Mouse (Mus musculus): ENCODE measurements at regions not wholly inside any gene's neighbourhood (a gene's known extent, or its start where the extent isn't known, plus 50 kb on each side); places are given as distances from the start of the nearest gene placed in this dataset.

DNA sequence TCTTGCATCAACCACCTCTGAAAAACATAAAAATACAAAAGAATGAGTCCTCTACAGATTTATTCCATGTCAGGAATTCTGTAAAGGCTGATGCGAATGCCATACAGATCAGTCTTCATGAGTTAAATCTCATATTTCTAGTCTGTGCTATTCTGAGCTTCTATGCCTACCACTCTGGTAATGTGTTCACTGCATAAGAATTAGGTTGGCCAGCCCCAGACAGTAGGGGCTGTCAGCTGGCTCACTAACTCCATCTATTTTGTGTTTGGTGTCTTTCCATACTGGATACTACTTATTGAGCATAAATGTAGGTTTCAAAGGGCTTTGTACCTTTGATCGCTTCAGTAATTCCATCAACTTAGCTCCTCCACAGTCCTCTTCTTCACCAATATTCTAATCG lies 121.2 kb upstream of the Zwint start:
- DNase-seq (ENCODE audit: low spot score in 2 of 2): peak in 1 of 2 experiments; percentile 3
- intact Hi-C loops (cut with DNase I): no loop called here

DNA sequence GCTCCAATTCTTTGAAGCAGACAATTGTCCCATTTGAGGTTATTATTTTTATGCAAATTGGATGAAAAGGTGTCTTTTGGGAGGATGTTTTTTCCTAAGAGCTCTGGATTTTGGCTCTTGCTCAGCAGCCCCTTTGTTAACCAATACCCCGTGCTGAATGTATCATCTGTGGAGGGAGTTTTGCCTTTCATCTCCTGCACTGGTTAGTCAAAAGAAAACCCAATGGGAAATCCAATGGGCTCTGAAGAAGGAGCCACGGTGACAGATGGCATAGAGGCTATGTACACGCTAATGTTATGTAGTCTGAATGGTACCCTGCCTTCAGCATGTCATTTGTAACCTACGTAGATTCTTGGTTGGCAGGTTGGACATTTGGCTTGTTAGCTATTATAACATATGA lies 120.8 kb upstream of the Zwint start:
- DNase-seq (ENCODE audit: low spot score in 2 of 2): no peak
- intact Hi-C loops (cut with DNase I): no loop called here

DNA sequence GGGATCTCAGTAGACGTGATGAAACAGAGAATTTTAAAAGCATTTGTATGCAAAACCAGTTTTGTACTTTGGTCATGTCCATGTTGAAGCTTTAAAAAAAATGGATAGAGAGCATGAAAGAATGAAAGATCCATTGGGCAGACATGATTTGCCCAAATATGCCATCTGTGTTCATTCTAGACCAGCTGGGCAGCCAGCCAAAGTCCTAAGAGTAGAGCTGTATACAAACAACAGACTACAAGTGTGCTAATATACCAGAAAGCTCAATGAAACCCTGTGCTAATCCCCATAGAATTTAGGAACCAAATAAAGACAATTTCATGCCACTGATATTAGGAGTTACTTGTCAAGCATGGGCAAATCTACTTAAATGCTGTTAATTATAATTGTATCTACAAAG lies 105.1 kb upstream of the Zwint start:
- intact Hi-C loops (cut with DNase I): no loop called here

DNA sequence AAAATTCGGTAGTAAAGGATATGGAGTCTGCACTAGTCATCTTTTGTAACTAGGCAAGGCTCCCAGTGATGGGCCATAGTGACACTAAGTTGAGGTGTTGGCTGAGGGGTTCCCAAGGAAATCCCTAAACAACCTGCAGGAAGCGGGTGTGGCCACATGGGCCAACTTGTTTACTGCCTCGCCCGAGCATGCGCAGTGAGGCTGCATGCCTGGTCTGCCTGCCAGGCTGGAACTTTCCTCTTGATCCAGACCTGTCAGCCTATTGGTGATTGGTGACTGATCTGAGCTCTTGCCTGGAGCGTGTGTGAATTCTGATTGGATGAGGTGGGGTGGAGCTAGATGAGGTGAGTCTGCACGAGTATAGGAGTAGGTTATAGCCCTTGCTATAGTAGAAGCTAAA lies 103.1 kb upstream of the Zwint start:
- DNase-seq (ENCODE audit: low spot score in 2 of 2): no peak

More for the DNA sequence above, 105.1 kb upstream of the Zwint start:
- DNase-seq (ENCODE audit: low spot score in 2 of 2): peak in 1 of 2 experiments; percentile 1

DNA sequence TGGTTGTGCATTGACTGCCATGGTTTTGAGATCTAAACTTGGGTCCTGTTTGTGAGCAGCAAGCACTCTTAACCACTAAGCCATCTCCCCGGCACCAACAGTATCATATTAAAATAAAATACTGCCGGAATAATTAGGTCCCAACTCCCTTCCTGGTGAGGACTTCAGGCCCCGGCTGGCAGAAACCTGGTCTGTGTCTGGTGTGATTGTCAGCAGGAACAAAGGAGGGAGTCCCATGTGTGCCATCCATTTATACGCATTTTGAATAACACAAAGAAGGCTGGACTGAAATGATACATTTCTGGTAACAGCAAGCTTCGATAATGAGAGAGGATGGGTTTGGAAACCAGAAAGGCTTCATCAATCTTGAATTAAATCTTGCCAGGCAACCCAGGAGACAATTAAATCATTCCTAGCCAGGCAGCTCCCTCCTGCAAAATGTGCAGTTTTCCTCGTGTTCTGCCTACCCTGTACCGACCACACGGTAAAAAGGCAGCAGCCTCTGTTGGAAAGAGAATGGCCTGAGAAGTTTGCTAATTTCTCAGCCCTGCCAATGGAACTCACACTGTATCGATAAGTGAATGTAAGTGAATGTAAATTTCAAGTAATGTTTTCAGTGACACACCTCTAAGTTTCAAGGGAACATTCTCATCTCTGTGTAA lies 80.5 kb upstream of the Zwint start:
- no peak for DNase-seq (ENCODE audit: low spot score in 2 of 2)
- intact Hi-C loops (cut with DNase I): no loop called here

More for the DNA sequence above, 103.1 kb upstream of the Zwint start:
- intact Hi-C loops (cut with DNase I): no loop called here

DNA sequence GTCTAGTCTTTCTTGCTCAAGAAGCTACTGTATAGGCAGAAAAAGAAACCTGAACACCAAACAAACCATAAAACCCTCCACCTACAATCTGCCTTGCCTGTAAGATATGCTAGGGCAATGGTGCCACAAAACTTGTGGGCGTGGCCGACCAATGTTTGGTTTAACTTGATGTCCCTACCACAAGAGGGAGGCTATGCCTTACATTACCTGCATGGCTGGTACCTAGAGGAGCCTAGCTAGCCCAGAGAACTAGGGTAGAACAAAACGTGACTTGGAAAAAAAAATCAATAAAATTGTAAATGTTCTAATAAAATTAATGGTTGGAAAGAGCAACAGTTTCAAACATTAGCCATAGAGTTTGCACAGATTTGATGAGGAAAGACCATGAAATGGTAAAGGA lies 76.9 kb upstream of the Zwint start:
- intact Hi-C loops (cut with DNase I): no loop called here

DNA sequence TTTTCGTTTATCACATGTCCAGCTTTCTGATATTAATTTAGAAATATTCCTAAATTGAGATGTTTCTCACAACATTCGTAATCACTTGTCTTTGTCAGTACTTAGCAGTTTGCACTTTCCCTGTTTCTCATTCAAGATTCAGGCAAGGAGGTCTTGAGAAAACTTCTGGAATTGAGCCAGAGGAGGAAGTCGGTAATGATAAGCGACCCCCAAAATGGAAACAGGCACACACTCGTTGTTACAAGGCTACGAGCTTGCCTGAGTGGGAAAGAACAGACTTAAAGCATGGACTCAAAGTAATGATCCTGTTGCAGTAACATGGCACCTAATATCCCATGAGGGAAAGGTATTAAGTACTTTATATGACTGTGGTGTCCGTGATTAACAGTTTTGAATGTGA lies 76.1 kb upstream of the Zwint start:
- DNase-seq (ENCODE audit: low spot score in 2 of 2): no peak
- intact Hi-C loops (cut with DNase I): no loop called here

More for the DNA sequence above, 76.9 kb upstream of the Zwint start:
- no peak for DNase-seq (ENCODE audit: low spot score in 2 of 2)

DNA sequence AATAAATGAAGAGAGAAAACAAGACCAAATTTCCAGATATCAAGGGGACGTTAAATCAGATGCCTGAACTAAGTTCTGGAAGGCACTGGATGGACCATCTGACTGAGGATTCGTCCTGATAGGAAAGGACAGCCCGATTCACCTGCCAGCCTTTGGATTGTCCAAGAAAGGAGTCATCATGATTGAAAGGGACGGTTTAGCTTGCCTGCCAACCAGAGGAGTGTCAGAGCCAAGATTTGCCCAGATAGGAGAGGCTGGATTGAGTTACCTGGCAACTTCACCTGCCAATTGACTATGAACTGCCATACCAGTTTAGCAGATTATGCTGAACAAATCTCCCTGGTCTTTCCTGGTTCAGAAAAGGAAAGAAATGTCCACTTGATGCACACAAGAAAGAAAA lies 73.3 kb upstream of the Zwint start:
- intact Hi-C loops (cut with DNase I): no loop called here
- no peak for DNase-seq (ENCODE audit: low spot score in 2 of 2)

DNA sequence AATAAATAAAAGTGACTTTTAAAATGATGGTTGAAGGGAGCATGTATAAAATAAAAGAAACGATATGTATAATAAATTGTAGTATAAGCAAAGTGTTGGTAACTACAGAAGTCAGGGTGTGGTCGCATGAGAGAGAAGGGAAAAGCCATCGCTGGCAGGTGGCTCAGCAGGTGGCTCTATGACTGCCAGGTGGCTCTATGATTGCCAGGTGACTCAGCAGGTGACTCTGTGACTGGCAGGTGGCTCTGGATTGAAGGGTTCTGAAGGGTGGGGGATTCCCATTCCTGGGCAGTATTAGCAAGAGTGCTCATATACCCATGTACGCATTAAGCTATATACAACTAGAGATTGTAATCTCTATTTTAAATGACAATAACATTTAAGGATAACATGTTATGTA lies 66.1 kb upstream of the Zwint start:
- intact Hi-C loops (cut with DNase I): no loop called here
- no peak for DNase-seq (ENCODE audit: low spot score in 2 of 2)

DNA sequence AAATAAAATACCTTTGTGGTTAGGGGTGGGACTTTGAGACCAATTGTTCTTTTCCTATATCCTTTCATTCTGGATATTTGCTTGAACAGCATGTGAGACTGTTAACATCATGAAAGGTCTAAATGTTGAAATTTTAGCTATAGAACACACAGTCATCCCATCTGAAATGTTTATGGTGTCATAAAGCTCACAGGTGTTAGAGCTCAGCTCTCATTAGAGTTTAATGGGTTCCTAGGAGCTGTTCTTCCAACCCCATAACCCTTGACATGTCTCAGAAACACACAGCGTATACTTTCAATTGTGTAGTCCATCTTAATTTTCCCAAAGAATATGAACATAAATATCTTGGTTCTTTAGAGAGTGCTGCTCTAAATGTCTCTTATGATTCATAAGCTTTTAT lies 61.6 kb upstream of the Zwint start:
- DNase-seq (ENCODE audit: low spot score in 2 of 2): no peak
- intact Hi-C loops (cut with DNase I): no loop called here
